In the genomic region with DNA sequence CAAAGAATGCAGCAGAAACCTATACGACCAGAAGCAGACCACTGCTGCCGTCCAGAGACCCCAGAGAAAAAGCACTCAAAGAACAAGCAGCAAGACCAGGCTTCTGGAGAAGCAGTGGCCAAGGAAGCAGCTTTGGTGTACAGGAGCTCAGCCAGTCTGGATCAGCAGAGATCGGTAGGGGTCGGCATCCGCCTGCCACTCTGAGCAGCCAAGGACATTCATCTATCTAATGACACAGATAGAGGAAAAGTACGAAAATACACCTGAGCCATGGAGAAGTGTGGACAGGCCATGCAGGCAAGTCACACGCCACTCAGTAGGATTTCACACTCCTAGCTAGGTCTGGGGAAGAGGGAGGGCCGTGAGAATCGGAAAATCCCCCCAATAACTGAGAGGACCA, we compare ENCODE assay signal across 24 mouse cellular contexts. TPM values are rescaled to one million over a fixed set of nuclear protein-coding genes. Genes with fewer than 3 reads are reported as not detected.
DNase-seq lines count a peak whose midpoint lies in the region; ATAC-seq and TF ChIP-seq lines count a peak whose summit lies in the region.
"Had no signal": no experiment of that assay in that cellular context is flagged by ENCODE, and none has a peak within 500 bp of the region (broad histone marks: within the 10 kb centered on the region; RNA-seq: fewer than 3 reads in every experiment).

No protein-coding gene starts in this region.

- WGBS in embryonic facial prominence, embryonic 14.5 days = 81% methylated on average over 9 of the region's 9 CpGs
- WGBS in embryonic facial prominence, embryonic 10.5 days = 78% methylated on average over 9 of the region's 9 CpGs
- 60% methylated on average over 9 of the region's 9 CpGs for WGBS in heart, embryonic 14.5 days
- WGBS in liver, postnatal 0 days (ENCODE audit: insufficient replicate concordance) = 71% methylated on average over 9 of the region's 9 CpGs
- WGBS in lung, adult 2 months = 84% methylated on average over 9 of the region's 9 CpGs

- H3K36me3 ChIP-seq in embryonic facial prominence, embryonic 14.5 days (ENCODE audit: control insufficient read depth, insufficient read depth, low read length) = no peaks in the 10 kb centered on the region
- H3K36me3 ChIP-seq in embryonic facial prominence, embryonic 10.5 days (replicated peaks) = no peaks in the 10 kb centered on the region
- no peaks in the 10 kb centered on the region for H3K36me3 ChIP-seq in heart, embryonic 14.5 days (ENCODE audit: control insufficient read depth, insufficient read depth, low read length)
- H3K36me3 ChIP-seq in liver, postnatal 0 days (replicated peaks; ENCODE audit: insufficient read depth, low read length) = no peaks in the 10 kb centered on the region
- H3K36me3 ChIP-seq: G1E; liver, embryonic 15.5 days had no signal

- peaks cover 24% of the 10 kb centered on the region for H3K4me1 ChIP-seq in embryonic facial prominence, embryonic 14.5 days (ENCODE audit: control insufficient read depth, insufficient read depth, low read length)
- H3K4me1 ChIP-seq in embryonic facial prominence, embryonic 10.5 days = peaks cover 37% of the 10 kb centered on the region
- peaks cover 36 to 71% of the 10 kb centered on the region in 2 experiments for H3K4me1 ChIP-seq in heart, embryonic 14.5 days (ENCODE audit: control insufficient read depth in 2 of 2, insufficient read depth in 2 of 2, low read length in 2 of 2)
- peaks cover 20% of the 10 kb centered on the region for H3K4me1 ChIP-seq in liver, postnatal 0 days (ENCODE audit: insufficient read depth)
- H3K4me1 ChIP-seq in lung, adult 2 months (ENCODE audit: control insufficient read depth, insufficient read depth, low read length) = peaks cover 23% of the 10 kb centered on the region

- H3K4me3 ChIP-seq in embryonic facial prominence, embryonic 14.5 days (ENCODE audit: low read depth, low read length) = no peak overlapping the region
- no peak overlapping the region for H3K4me3 ChIP-seq in embryonic facial prominence, embryonic 10.5 days
- no peak overlapping the region for H3K4me3 ChIP-seq in heart, embryonic 14.5 days (ENCODE audit: control insufficient read depth in 1 of 2, insufficient read depth in 1 of 2, low read depth in 1 of 2, low read length in 2 of 2)
- H3K4me3 ChIP-seq in liver, postnatal 0 days (ENCODE audit: low read depth, low read length) = no peak overlapping the region
- H3K4me3 ChIP-seq in lung, adult 2 months (replicated peaks; ENCODE audit: extremely low read depth, low read depth, low read length) = no peak overlapping the region
- H3K4me3 ChIP-seq: liver, embryonic 15.5 days had no signal

- TF ChIP-seq CTCF in liver, postnatal 0 days (IDR thresholded peaks at IDR 0.05; ENCODE audit: low read depth) = no peak
- TF ChIP-seq CTCF in lung, adult 2 months (IDR thresholded peaks at IDR 0.05; ENCODE audit: insufficient read depth, low read length) = no peak

- H3K9ac ChIP-seq in embryonic facial prominence, embryonic 14.5 days (ENCODE audit: low read depth, low read length) = no peak overlapping the region
- H3K9ac ChIP-seq in heart, embryonic 14.5 days (ENCODE audit: low read length) = peak overlapping the region; percentile 3; the same call in 1 of the 2 replicates
- no peak overlapping the region for H3K9ac ChIP-seq in liver, postnatal 0 days (replicated peaks)
- H3K9ac ChIP-seq: hindbrain, embryonic 14.5 days; liver, embryonic 15.5 days had no signal

- no peak for TF ChIP-seq EP300 in liver, postnatal 0 days (IDR thresholded peaks at IDR 0.05; ENCODE audit: low read depth)

- 0 out of 2 replicates have a peak overlapping the region, but pooled peaks have one; percentile 28 for H3K27ac ChIP-seq in embryonic facial prominence, embryonic 14.5 days (replicated peaks; ENCODE audit: low read depth, low read length)
- H3K27ac ChIP-seq in embryonic facial prominence, embryonic 10.5 days (replicated peaks) = no peak overlapping the region
- H3K27ac ChIP-seq in heart, embryonic 14.5 days (replicated peaks in 1 of 2; ENCODE audit: control insufficient read depth in 1 of 2, insufficient read depth in 1 of 2, low read depth in 2 of 2, low read length in 2 of 2) = no peak overlapping the region; a peak in 1 of 4 replicates
- 0 out of 2 replicates have a peak overlapping the region, but pooled peaks have one; percentile 49 for H3K27ac ChIP-seq in liver, postnatal 0 days (ENCODE audit: low read depth)
- H3K27ac ChIP-seq: hindbrain, embryonic 14.5 days; liver, embryonic 15.5 days had no signal

- H3K9me3 ChIP-seq in embryonic facial prominence, embryonic 14.5 days (ENCODE audit: control insufficient read depth, low read length) = no peaks in the 10 kb centered on the region
- no peaks in the 10 kb centered on the region for H3K9me3 ChIP-seq in embryonic facial prominence, embryonic 10.5 days
- no peaks in the 10 kb centered on the region for H3K9me3 ChIP-seq in heart, embryonic 14.5 days (ENCODE audit: control insufficient read depth, low read length)
- no peaks in the 10 kb centered on the region for H3K9me3 ChIP-seq in liver, postnatal 0 days (ENCODE audit: low read length)
- H3K9me3 ChIP-seq: liver, embryonic 15.5 days had no signal

- TF ChIP-seq POLR2A in lung, adult 2 months (IDR thresholded peaks at IDR 0.05; ENCODE audit: borderline replicate concordance, extremely low read depth, low read depth, low read length) = no peak

- no peak for ATAC-seq in embryonic facial prominence, embryonic 14.5 days (ENCODE audit: low read depth)
- no peak for ATAC-seq in heart, embryonic 14.5 days (ENCODE audit: insufficient number of reproducible peaks, insufficient read depth, low FRiP score, low read depth)
- no peak for ATAC-seq in liver, postnatal 0 days
- ATAC-seq: forebrain, embryonic 14.5 days; Patski had no signal

- no peaks in the 10 kb centered on the region for H3K27me3 ChIP-seq in embryonic facial prominence, embryonic 14.5 days (replicated peaks; ENCODE audit: control insufficient read depth, insufficient read depth, low read length)
- H3K27me3 ChIP-seq in embryonic facial prominence, embryonic 10.5 days (replicated peaks; ENCODE audit: low read depth, poor library complexity, severe bottlenecking) = no peaks in the 10 kb centered on the region
- no peaks in the 10 kb centered on the region for H3K27me3 ChIP-seq in heart, embryonic 14.5 days (ENCODE audit: control insufficient read depth, insufficient read depth, low read length)
- no peaks in the 10 kb centered on the region for H3K27me3 ChIP-seq in liver, postnatal 0 days (ENCODE audit: insufficient read depth, low read length)
- H3K27me3 ChIP-seq: liver, embryonic 15.5 days; Patski had no signal

- DNase-seq in embryonic facial prominence, embryonic 14.5 days (ENCODE audit: low spot score) = no peak
- DNase-seq in embryonic facial prominence, embryonic 10.5 days (ENCODE audit: low spot score) = no peak
- no peak for DNase-seq in heart, adult 9 months (ENCODE audit: low spot score in 2 of 2)
- no peak for DNase-seq in liver, postnatal 0 days
- no peak for DNase-seq in liver
- DNase-seq in lung, adult 2 months = no peak
- DNase-seq: adrenal gland, postnatal 10 days; cerebellum, adult 8-10 months; cerebellum, postnatal 25 days; gastrocnemius, postnatal 14 days; layer of hippocampus, postnatal 36 days; left cerebral cortex, postnatal 4 days; lung, postnatal 4 days; midbrain, embryonic 14.5 days; retina, postnatal 1 day; right cerebral cortex, postnatal 14 days; spleen, adult 18-20 months; thymus, postnatal 14 days had no signal

- no peak overlapping the region for H3K4me2 ChIP-seq in embryonic facial prominence, embryonic 14.5 days (ENCODE audit: low read depth, low read length)
- H3K4me2 ChIP-seq in heart, embryonic 14.5 days (ENCODE audit: low read length) = no peak overlapping the region
- no peak overlapping the region for H3K4me2 ChIP-seq in liver, postnatal 0 days (ENCODE audit: low read depth, low read length)
- H3K4me2 ChIP-seq: hindbrain, embryonic 14.5 days; liver, embryonic 15.5 days had no signal

RNA-seq across cellular contexts. Expression of gene Ksr1, which starts 12.2 kb away (rescaled TPM):
- 10.4 and 10.8 TPM in 2 replicates for polyA plus RNA-seq in embryonic facial prominence, embryonic 14.5 days (2014; fragmentation: Nextera tagmentation; extraction: Ambion mirVana)
- polyA plus RNA-seq in embryonic facial prominence, embryonic 10.5 days (2016; fragmentation: Nextera tagmentation; extraction: Ambion mirVana) = 1.0 and 1.5 TPM in 2 replicates
- 4.3 and 5.8 TPM in 2 replicates for polyA plus RNA-seq in heart, embryonic 14.5 days (2014; fragmentation: Nextera tagmentation; extraction: Ambion mirVana)
- 0.81 and 1.0 TPM in 2 replicates for polyA plus RNA-seq in liver, postnatal 0 days (2015; fragmentation: Nextera tagmentation; extraction: Ambion mirVana)
- polyA plus RNA-seq in lung, adult 2 months (2012; rRNA removed) = 20.7 and 21.9 TPM in 2 replicates

Comparison
In these comparisons a context has a peak if more than half of its experiments do, and no peak if none do; other contexts are left out.
1. H3K27ac ChIP-seq: peak in embryonic facial prominence, embryonic 14.5 days (single experiment) and liver, postnatal 0 days (single experiment); none in embryonic facial prominence, embryonic 10.5 days (single experiment) and heart, embryonic 14.5 days (0 of 2).